Mouse (Mus musculus) megakaryocyte, embryonic 14.5 days (primary cell): ENCODE data around the gene Thop1.

ENCODE experiments used
- FLI1 ChIP-seq: IDR thresholded peaks from 2 replicates; pipeline ENCODE4 v1.6.1; 2012; ENCODE audit warnings: low read length, inconsistent platforms, mixed read lengths
- GATA1 ChIP-seq: IDR thresholded peaks from 3 replicates; pipeline ENCODE4 v1.6.1; 2012; ENCODE audit warnings: mixed read lengths, low read length, inconsistent platforms, borderline replicate concordance

DNA sequence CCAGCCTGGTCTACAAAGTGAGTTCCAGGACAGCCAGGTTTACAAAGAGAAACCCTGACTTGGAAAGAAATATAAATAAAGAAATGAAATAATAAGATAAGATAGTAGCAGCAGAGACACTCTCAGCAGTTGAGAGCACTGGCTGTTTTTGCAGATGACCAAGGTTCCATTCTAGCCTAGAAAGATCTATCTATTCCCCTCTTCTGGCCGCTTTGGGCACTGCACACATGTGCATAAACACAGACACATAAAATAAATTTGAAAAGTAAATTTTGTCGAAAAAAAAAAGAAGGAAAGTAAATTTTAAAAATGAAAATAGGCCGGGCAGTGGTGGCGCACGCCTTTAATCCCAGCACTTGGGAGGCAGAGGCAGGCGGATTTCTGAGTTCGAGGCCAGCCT is 33.6 kb upstream of the Thop1 start:
- TF ChIP-seq GATA1 (no peak), FLI1 (no peak)
